8 mouse cellular contexts compared by ENCODE assay signal in the genomic region with DNA sequence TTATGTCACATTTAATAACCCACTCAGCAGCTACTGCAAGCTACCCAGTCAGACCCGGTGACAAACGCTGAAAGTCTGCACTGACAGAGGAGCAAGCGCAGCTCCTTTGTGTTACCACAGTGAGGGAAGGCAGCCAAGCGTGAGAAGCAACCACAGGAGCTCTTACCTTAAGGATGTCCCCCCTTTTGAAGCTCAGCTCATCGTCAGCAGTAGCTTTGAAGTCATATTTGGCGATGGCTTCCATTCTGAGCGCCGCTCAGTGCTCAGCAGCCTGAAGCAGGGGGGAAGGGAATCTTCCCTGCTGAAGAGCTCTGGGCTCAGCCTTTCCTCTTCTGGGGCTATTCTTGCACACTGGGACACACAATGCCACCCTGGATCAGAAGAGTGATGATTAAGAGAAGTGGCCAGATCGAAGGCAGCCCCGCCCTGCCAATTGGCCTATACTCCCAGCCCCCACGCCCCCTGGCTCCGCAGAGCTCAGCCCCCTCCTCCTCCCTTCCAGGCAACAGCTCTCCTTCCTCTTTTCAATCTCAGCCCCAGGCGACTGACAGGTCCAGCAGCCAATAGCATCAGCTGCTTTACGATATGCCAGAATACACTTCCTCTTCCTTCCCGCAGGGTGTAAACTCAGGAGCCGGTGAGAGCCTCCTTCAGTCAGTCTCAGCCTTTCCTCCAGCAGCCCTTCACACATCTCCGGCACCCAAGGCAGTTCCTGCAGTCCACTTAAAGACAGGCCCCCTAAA. TPM values are rescaled to one million over a fixed set of nuclear protein-coding genes. Genes with fewer than 3 reads are reported as not detected.
DNase-seq lines count a peak whose midpoint lies in the region; ATAC-seq and TF ChIP-seq lines count a peak whose summit lies in the region.

No protein-coding gene starts in this region.

- WGBS in intestine, postnatal 0 days = 14% methylated on average over 17 of the region's 17 CpGs
- WGBS in midbrain, embryonic 10.5 days = 7% methylated on average over 17 of the region's 17 CpGs

- H3K9me3 ChIP-seq in intestine, postnatal 0 days (ENCODE audit: control insufficient read depth) = no peaks in the 10 kb centered on the region
- no peaks in the 10 kb centered on the region for H3K9me3 ChIP-seq in midbrain, embryonic 10.5 days (replicated peaks)

- peak overlapping the region; percentile 58 for H3K4me3 ChIP-seq in intestine, postnatal 0 days (ENCODE audit: low read depth, low read length)
- H3K4me3 ChIP-seq in midbrain, embryonic 10.5 days = peak overlapping the region; percentile 73

- ATAC-seq in granulocyte monocyte progenitor cell, adult 5-6 weeks (replicated peaks; ENCODE audit: poor library complexity, severe bottlenecking) = peak; percentile 99
- peak; percentile 87 for ATAC-seq in intestine, postnatal 0 days

- peak overlapping the region; percentile 74 for H3K27ac ChIP-seq in intestine, postnatal 0 days (ENCODE audit: low read depth, low read length)
- peak overlapping the region; percentile 83 for H3K27ac ChIP-seq in midbrain, embryonic 10.5 days (replicated peaks)

- peaks cover 5% of the 10 kb centered on the region; the same call in 1 of the 2 replicates for H3K4me1 ChIP-seq in intestine, postnatal 0 days (replicated peaks; ENCODE audit: control insufficient read depth, insufficient read depth, low read length)
- peaks cover 31% of the 10 kb centered on the region for H3K4me1 ChIP-seq in midbrain, embryonic 10.5 days

- H3K27me3 ChIP-seq in intestine, postnatal 0 days (replicated peaks; ENCODE audit: control insufficient read depth, insufficient read depth, low read length) = no peaks in the 10 kb centered on the region
- H3K27me3 ChIP-seq in midbrain, embryonic 10.5 days (ENCODE audit: low read depth, poor library complexity, severe bottlenecking) = no peaks in the 10 kb centered on the region

- intact Hi-C loops in left cerebral cortex, postnatal 36 days (cut with DNase I) = no loop called here

- H3K4me2 ChIP-seq in intestine, postnatal 0 days (replicated peaks; ENCODE audit: low read depth) = peak overlapping the region; percentile 84

- peak; percentile 65 to 70 for DNase-seq in adrenal gland, adult 18-20 months (ENCODE audit: low spot score in 2 of 2)
- peak; percentile 73 for DNase-seq in embryo, embryonic 11.5 days (ENCODE audit: low read depth, low spot score)
- peak; percentile 89 to 93 for DNase-seq in left cerebral cortex, postnatal 36 days (ENCODE audit: low spot score in 2 of 2)
- DNase-seq in midbrain, embryonic 10.5 days (ENCODE audit: low spot score) = peak; percentile 86
- peak; percentile 91 to 94 for DNase-seq in right cerebral cortex, postnatal 36 days (ENCODE audit: low spot score in 2 of 2)
- peak; percentile 83 to 88 for DNase-seq in urinary bladder, postnatal 4 days (ENCODE audit: low spot score in 2 of 2)

- peaks cover 8% of the 10 kb centered on the region; the same call in 1 of the 2 replicates for H3K36me3 ChIP-seq in intestine, postnatal 0 days (ENCODE audit: control insufficient read depth, insufficient read depth)
- H3K36me3 ChIP-seq in midbrain, embryonic 10.5 days = peaks cover 31% of the 10 kb centered on the region

- H3K9ac ChIP-seq in intestine, postnatal 0 days (ENCODE audit: low read depth, low read length) = peak overlapping the region; percentile 56

- peak; percentile 42 for TF ChIP-seq CTCF in intestine, postnatal 0 days (IDR thresholded peaks at IDR 0.05; ENCODE audit: low read depth)

RNA-seq across cellular contexts. Expression of a gene that starts 9.2 kb away (rescaled TPM):
- total RNA-seq in adrenal gland, adult 18-20 months (2021) = 100 to 1,000 TPM in 1 of 2 experiments, 10 to 100 TPM in 1; 97.2 to 132 TPM
- total RNA-seq in granulocyte monocyte progenitor cell, adult 5-6 weeks (2014; fragmentation: Nextera tagmentation) = 106 and 112 TPM in 2 replicates
- total RNA-seq in granulocyte monocyte progenitor cell, adult 5-6 weeks (2017) = 40.4 and 56.0 TPM in 2 replicates
- polyA plus RNA-seq in intestine, postnatal 0 days (2015; fragmentation: Nextera tagmentation; extraction: Ambion mirVana) = 60.5 and 61.3 TPM in 2 replicates
- total RNA-seq in left cerebral cortex, postnatal 36 days (2021) = 100 to 1,000 TPM; 175 to 190 TPM
- polyA plus RNA-seq in midbrain, embryonic 10.5 days (2016; fragmentation: Nextera tagmentation; extraction: Ambion mirVana) = 81.7 and 88.3 TPM in 2 replicates

Comparison
In these comparisons a context has a peak if more than half of its experiments do, and no peak if none do; other contexts are left out.
1. Peak in every context shown above with its lines: DNase-seq, ATAC-seq, H3K4me3 ChIP-seq and H3K27ac ChIP-seq.